Mouse (Mus musculus) kidney, postnatal 0 days (tissue): ENCODE results near the gene Cracr2b. TPM values are rescaled to one million over a fixed set of nuclear protein-coding genes. Genes with fewer than 3 reads are reported as not detected.

Experiments used
- ATAC-seq: fragments of 200-750 bp; cut with Nextera tagmentation; replicated peaks from 2 replicates; pipeline ENCODE4 v1.8.0; 2017; ENCODE audit warnings: low read depth, moderate number of reproducible peaks, moderate TSS enrichment, moderate library complexity; ENCODE audit not compliant: low FRiP score
- DNase-seq: peaks from one replicate; pipeline ENCODE4 v3.0.0-alpha.2; 2016; ENCODE audit warnings: low spot score
- H3K27ac ChIP-seq: fragments of 300-500 bp; sonication (generic); 2 replicates; pipeline ENCODE4 v1.5.1; 2014; ENCODE audit warnings: mild to moderate bottlenecking
- H3K27me3 ChIP-seq: fragments of 300-500 bp; sonication (generic); 2 replicates; pipeline ENCODE4 v1.6.1; 2014; ENCODE audit warnings: low read length, mixed read lengths; ENCODE audit not compliant: insufficient read depth
- H3K36me3 ChIP-seq: fragments of 300-500 bp; sonication (generic); 2 replicates; pipeline ENCODE4 v1.6.1; 2014; ENCODE audit warnings: low read length, mixed read lengths; ENCODE audit not compliant: insufficient read depth
- H3K4me1 ChIP-seq: fragments of 300-500 bp; sonication (generic); replicated peaks from 2 replicates; pipeline ENCODE4 v1.6.1; 2014; ENCODE audit warnings: antibody characterized with exemption, low read length, mixed read lengths; ENCODE audit not compliant: insufficient read depth
- H3K4me2 ChIP-seq: fragments of 300-500 bp; sonication (generic); 2 replicates; pipeline ENCODE4 v1.6.1; 2014; ENCODE audit warnings: mild to moderate bottlenecking, low read length, moderate library complexity, mixed read lengths
- H3K4me3 ChIP-seq: fragments of 300-500 bp; sonication (generic); replicated peaks from 2 replicates; pipeline ENCODE4 v1.5.1; 2014; ENCODE audit warnings: low read depth, low read length
- H3K9ac ChIP-seq: fragments of 300-500 bp; sonication (generic); 2 replicates; pipeline ENCODE4 v1.6.1; 2014; ENCODE audit warnings: low read depth, low read length
- H3K9me3 ChIP-seq: fragments of 300-500 bp; sonication (generic); replicated peaks from 2 replicates; pipeline ENCODE4 v1.6.1; 2016; ENCODE audit warnings: low read length, inconsistent platforms, mixed read lengths
- CTCF ChIP-seq: IDR thresholded peaks from 2 replicates; pipeline ENCODE4 v1.5.1; 2016; ENCODE audit warnings: antibody characterized with exemption, low read depth, mild to moderate bottlenecking, moderate library complexity
- WGBS: fragments of 180-500 bp; shearing (Covaris S2); extraction: QIAGEN DNeasy Blood & Tissue Kit; methylation state at CpG from one replicate; pipeline ENCODE4 v1.1.7; 2014; 5-methylcytosine and 5-hydroxymethylcytosine counted together
- polyA plus RNA-seq: library from polyadenylated mRNA; unstranded; fragments of >200 nt; fragmentation: Nextera tagmentation; extraction: Ambion mirVana; gene quantifications from 2 replicates; pipeline ENCODE4 v1.2.1, GENCODE M21; 2015

The Cracr2b gene
- polyA plus RNA-seq, 1 experiment from 2014 or later, result 16.1 TPM

DNA sequence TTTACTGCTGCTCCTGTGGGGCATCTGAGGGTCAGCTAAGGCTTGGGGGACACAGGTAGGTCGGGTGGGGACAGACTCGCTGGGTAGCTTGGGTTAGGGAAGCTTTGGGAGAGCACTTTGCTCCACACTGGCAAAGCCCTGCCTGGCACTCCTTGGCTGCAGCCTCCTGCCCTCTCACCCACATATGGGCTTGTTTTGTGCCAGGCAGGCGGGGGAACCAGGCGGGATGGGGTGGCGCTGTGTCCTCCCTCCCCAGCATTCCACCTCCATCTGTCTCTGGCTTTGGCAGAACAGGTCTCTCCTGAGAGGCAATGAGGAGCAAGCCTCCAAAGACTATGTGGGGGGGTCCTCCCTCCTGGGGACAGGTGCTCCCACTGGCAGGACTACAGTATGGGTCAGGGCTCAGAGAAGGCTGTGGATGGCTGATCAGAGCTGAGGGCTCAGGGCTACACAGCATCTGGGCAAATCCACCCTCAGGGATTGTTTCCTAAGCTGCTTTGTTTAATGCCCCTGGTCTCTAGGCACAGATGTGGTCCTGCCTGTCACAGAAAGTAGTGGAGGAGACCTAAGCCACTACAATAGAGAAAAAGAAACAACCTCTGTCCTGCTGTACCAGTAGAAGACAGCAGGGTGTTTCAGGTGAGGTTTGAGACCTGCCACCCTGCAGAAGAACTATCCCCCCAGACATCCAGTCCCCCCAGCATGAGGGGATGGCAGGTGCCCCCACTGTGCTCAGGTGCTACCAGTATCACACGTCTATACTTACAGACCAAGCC is 28.0 kb upstream of the Cracr2b start:
- no peak for TF ChIP-seq CTCF
- Histone ChIP-seq H3K4me1 (peaks cover 21% of the 10 kb centered on the region), H3K27me3 (no peaks in the 10 kb centered on the region), H3K4me2 (no peak overlapping the region), H3K27ac (no peak overlapping the region), H3K36me3 (peaks cover 23% of the 10 kb centered on the region; the same call in 1 of the 2 replicates), H3K9ac (0 out of 2 replicates have a peak overlapping the region, but pooled peaks have one; percentile 8), H3K9me3 (no peaks in the 10 kb centered on the region), H3K4me3 (no peak overlapping the region)
- WGBS, result 72% methylated on average over 6 of the region's 6 CpGs
- DNase-seq (no peak), ATAC-seq (no peak)

DNA sequence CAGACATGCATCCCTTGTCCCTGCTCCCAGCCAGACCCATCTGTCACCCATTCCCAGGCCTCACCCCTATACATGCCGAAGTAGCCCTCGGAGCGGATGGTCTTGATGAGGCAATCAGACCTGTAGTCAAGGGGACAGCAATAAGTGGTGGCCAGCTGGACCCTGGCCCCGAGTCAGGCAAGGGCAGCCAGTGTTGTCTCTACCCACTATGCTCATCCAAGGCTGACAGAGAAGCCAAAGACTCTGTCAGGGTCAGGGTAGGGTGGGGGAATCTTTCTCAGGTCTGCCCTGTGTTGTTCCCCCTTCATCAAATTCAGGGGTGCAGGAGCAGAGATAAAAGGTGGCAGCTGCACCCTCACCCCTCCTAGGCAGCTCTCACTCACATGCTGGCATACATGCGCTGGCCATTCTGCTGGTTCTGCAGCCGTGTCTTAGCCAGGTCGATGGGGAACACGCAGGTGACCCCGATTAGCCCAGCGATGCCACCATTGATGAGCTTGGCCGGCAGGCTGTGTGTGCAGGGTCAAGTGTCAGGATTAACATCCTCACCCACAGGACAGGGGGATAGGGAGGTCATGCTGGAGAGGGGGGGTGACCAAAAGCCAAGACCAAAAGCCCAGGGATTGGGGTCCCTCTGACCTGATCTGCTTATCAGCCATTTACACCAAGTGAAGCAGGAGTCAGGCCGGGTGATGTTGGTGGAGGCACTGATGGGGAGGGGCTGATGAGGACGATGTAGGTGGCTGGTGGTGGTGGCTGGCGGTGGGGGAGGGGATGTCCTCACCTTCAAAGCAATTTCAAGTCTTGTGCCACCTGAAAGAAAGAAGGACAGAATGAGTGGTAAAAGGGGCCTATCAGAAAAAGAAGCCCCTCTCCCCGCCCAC is 27.1 kb upstream of the Cracr2b start:
- no peak for TF ChIP-seq CTCF
- H3K27ac ChIP-seq, result no peak overlapping the region
- 65% methylated on average over 15 of the region's 15 CpGs for WGBS
- H3K4me1 ChIP-seq, result peaks cover 21% of the 10 kb centered on the region
- no peaks in the 10 kb centered on the region for H3K27me3 ChIP-seq
- H3K4me2 ChIP-seq, result peak overlapping the region; percentile 51
- no peak for DNase-seq
- no peak for ATAC-seq
- peak overlapping the region; percentile 46 for H3K9ac ChIP-seq
- H3K36me3 ChIP-seq, result peaks cover 24% of the 10 kb centered on the region
- no peaks in the 10 kb centered on the region for H3K9me3 ChIP-seq
- H3K4me3 ChIP-seq, result peak overlapping the region; percentile 34

GRCm38 (mm10) chr7:141434464-141434863 is 26.4 kb upstream of the Cracr2b start:
- peaks cover 21% of the 10 kb centered on the region for H3K4me1 ChIP-seq
- peaks cover 28% of the 10 kb centered on the region for H3K36me3 ChIP-seq

GRCm38 (mm10) chr7:141435129-141435855 is 25.6 kb upstream of the Cracr2b start:
- Histone ChIP-seq H3K4me3 (peak overlapping the region; percentile 34), H3K27me3 (no peaks in the 10 kb centered on the region), H3K9me3 (no peaks in the 10 kb centered on the region), H3K4me2 (peak overlapping the region; percentile 51), H3K36me3 (peaks cover 28% of the 10 kb centered on the region), H3K9ac (no peak overlapping the region), H3K4me1 (peaks cover 21% of the 10 kb centered on the region), H3K27ac (0 out of 2 replicates have a peak overlapping the region, but pooled peaks have one; percentile 13)
- DNase-seq, result peak; percentile 80
- TF ChIP-seq CTCF, result no peak; the same call in 1 of the 2 replicates
- 5% methylated on average over 17 of the region's 17 CpGs for WGBS
- no peak for ATAC-seq

More at GRCm38 (mm10) chr7:141434464-141434863, 26.4 kb upstream of the Cracr2b start:
- no peaks in the 10 kb centered on the region for H3K27me3 ChIP-seq
- DNase-seq (peak; percentile 65), ATAC-seq (no peak)
- WGBS, result 14% methylated on average over 8 of the region's 8 CpGs
- peak overlapping the region; percentile 46 for H3K9ac ChIP-seq
- H3K9me3 ChIP-seq, result no peaks in the 10 kb centered on the region
- TF ChIP-seq CTCF, result no peak
- H3K4me3 ChIP-seq, result peak overlapping the region; percentile 34
- 0 out of 2 replicates have a peak overlapping the region, but pooled peaks have one; percentile 13 for H3K27ac ChIP-seq
- H3K4me2 ChIP-seq, result peak overlapping the region; percentile 51

DNA sequence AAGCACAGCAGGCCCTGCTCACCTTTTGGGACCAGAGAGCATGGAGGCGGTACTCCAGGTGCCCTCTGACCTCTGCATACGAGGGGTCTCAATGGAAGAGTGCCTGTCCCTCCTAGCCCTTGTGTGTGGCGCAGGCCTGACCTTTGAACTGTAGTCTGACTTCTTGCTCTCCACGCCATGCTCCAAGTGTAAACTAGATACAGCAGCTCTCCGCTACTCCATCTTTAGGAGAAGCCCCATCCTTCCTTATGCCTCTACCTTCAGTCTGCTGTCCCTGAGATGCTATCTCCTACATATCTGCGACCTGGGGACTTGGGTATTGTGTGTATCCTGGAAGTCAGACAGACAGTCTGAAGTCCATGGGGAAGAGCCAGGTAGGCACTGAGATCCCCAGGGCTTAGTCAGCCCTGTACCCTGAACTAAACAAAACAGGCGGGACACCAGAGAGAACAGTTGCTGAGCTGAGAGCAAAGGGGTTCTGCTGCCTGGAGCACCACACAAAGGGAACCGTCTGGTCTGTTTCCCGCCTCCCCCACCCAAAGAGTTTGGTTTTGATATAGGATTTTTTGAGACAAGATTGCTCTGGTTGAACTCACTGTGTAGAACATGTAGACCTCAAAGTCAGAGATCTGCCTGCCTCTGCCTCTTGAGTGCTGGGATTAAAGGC is 24.9 kb upstream of the Cracr2b start:
- Histone ChIP-seq H3K4me2 (peak overlapping the region; percentile 51; the same call in 1 of the 2 replicates), H3K9me3 (no peaks in the 10 kb centered on the region), H3K9ac (no peak overlapping the region), H3K4me3 (peak overlapping the region; percentile 34; the same call in 1 of the 2 replicates), H3K4me1 (peaks cover 23% of the 10 kb centered on the region), H3K36me3 (peaks cover 23% of the 10 kb centered on the region), H3K27ac (no peak overlapping the region), H3K27me3 (no peaks in the 10 kb centered on the region)
- WGBS, result 84% methylated on average over 9 of the region's 9 CpGs
- ATAC-seq, result no peak
- DNase-seq, result no peak
- no peak for TF ChIP-seq CTCF
